Mouse (Mus musculus) heart, embryonic 15.5 days (tissue): ENCODE data around the gene Il22ra1. TPM values are rescaled to one million over a fixed set of nuclear protein-coding genes. Genes with fewer than 3 reads are reported as not detected.
"Not testable (repeated sequence)": the region's sequence is repeated elsewhere in the genome, so short reads cannot be mapped to it uniquely, and the experiment has no call there.

Source experiments
- ATAC-seq: fragments of 200-750 bp; cut with Nextera tagmentation; replicated peaks from 2 replicates; pipeline ENCODE4 v1.8.0; 2017; ENCODE audit warnings: low read depth, moderate TSS enrichment; ENCODE audit not compliant: insufficient number of reproducible peaks, insufficient read depth, low FRiP score
- H3K27ac ChIP-seq: fragments of 300-500 bp; sonication (generic); 2 replicates; pipeline ENCODE4 v1.5.1; 2015; ENCODE audit warnings: mild to moderate bottlenecking, inconsistent platforms
- H3K27me3 ChIP-seq: fragments of 300-500 bp; sonication (generic); 2 replicates; pipeline ENCODE4 v1.6.1; 2015; ENCODE audit warnings: inconsistent platforms
- H3K36me3 ChIP-seq: fragments of 300-500 bp; sonication (generic); 2 replicates; pipeline ENCODE4 v1.6.1; 2015; ENCODE audit warnings: mild to moderate bottlenecking, inconsistent platforms
- H3K4me1 ChIP-seq: fragments of 300-500 bp; sonication (generic); replicated peaks from 2 replicates; pipeline ENCODE4 v1.6.1; 2015; ENCODE audit warnings: inconsistent platforms
- H3K4me2 ChIP-seq: fragments of 300-500 bp; sonication (generic); 2 replicates; pipeline ENCODE4 v1.6.1; 2015; ENCODE audit warnings: inconsistent platforms, mild to moderate bottlenecking, moderate library complexity
- H3K4me3 ChIP-seq: fragments of 300-500 bp; sonication (generic); 2 replicates; pipeline ENCODE4 v1.5.1; 2015; ENCODE audit warnings: mild to moderate bottlenecking, inconsistent platforms
- H3K9ac ChIP-seq: fragments of 300-500 bp; sonication (generic); 2 replicates; pipeline ENCODE4 v1.6.1; 2015; ENCODE audit warnings: mild to moderate bottlenecking, inconsistent platforms
- H3K9me3 ChIP-seq: fragments of 300-500 bp; sonication (generic); replicated peaks from 2 replicates; pipeline ENCODE4 v1.6.1; 2016; ENCODE audit warnings: inconsistent platforms
- WGBS: fragments of 180-500 bp; shearing (Covaris S2); methylation state at CpG from one replicate; pipeline ENCODE4 v1.1.7; 2015; ENCODE audit warnings: mixed read lengths; 5-methylcytosine and 5-hydroxymethylcytosine counted together
- polyA plus RNA-seq: library from polyadenylated mRNA; unstranded; fragments of >200 nt; fragmentation: Nextera tagmentation; extraction: Ambion mirVana; gene quantifications from 2 replicates; pipeline ENCODE4 v1.2.1, GENCODE M21; 2015

Gene Il22ra1
- polyA plus RNA-seq, 1 experiment from 2014 or later = 0.06 TPM

GRCm38 (mm10) chr4:135703497-135703896 is 24.5 kb upstream of the Il22ra1 start:
- no peaks in the 10 kb centered on the region for H3K4me1 ChIP-seq
- WGBS = 67% methylated on average over 13 of the region's 13 CpGs

GRCm38 (mm10) chr4:135704016-135704415 is 24.0 kb upstream of the Il22ra1 start:
- Histone ChIP-seq H3K27ac (no peak overlapping the region), H3K27me3 (peaks cover 2% of the 10 kb centered on the region), H3K4me2 (no peak overlapping the region), H3K9me3 (no peaks in the 10 kb centered on the region), H3K4me1 (no peaks in the 10 kb centered on the region), H3K36me3 (no peaks in the 10 kb centered on the region), H3K9ac (no peak overlapping the region), H3K4me3 (no peak overlapping the region)
- 42% methylated on average over 6 of the region's 6 CpGs for WGBS
- ATAC-seq = no peak

More at GRCm38 (mm10) chr4:135703497-135703896, 24.5 kb upstream of the Il22ra1 start:
- Histone ChIP-seq H3K27me3 (peaks cover 2% of the 10 kb centered on the region), H3K27ac (no peak overlapping the region), H3K9ac (no peak overlapping the region), H3K9me3 (no peaks in the 10 kb centered on the region), H3K36me3 (no peaks in the 10 kb centered on the region), H3K4me2 (no peak overlapping the region), H3K4me3 (no peak overlapping the region)
- no peak for ATAC-seq

GRCm38 (mm10) chr4:135706045-135706444 is 21.9 kb upstream of the Il22ra1 start:
- Histone ChIP-seq H3K4me3 (no peak overlapping the region), H3K9me3 (no peaks in the 10 kb centered on the region), H3K4me2 (no peak overlapping the region), H3K4me1 (no peaks in the 10 kb centered on the region), H3K27me3 (peaks cover 2% of the 10 kb centered on the region; the same call in 1 of the 2 replicates), H3K27ac (no peak overlapping the region), H3K9ac (no peak overlapping the region), H3K36me3 (no peaks in the 10 kb centered on the region)
- no peak for ATAC-seq
- 75% methylated on average over 6 of the region's 6 CpGs for WGBS

- Histone ChIP-seq H3K4me3 (peak overlapping the region; percentile 27; the same call in 1 of the 2 replicates), H3K27me3 (peaks cover under 1% of the 10 kb centered on the region; the same call in 1 of the 2 replicates), H3K9me3 (no peaks in the 10 kb centered on the region), H3K27ac (no peak overlapping the region), H3K36me3 (no peaks in the 10 kb centered on the region), H3K9ac (no peak overlapping the region), H3K4me2 (peak overlapping the region; percentile 59), H3K4me1 (no peaks in the 10 kb centered on the region)
- WGBS = 5% methylated on average over 8 of the region's 8 CpGs
- no peak; the same call in 1 of the 2 replicates for ATAC-seq
Measured at GRCm38 (mm10) chr4:135709072-135709564, 18.9 kb upstream of the Il22ra1 start.

- Histone ChIP-seq H3K27ac (no peak overlapping the region), H3K27me3 (no peaks in the 10 kb centered on the region; the same call in 1 of the 2 replicates), H3K4me1 (no peaks in the 10 kb centered on the region), H3K36me3 (no peaks in the 10 kb centered on the region), H3K4me3 (no peak overlapping the region), H3K9ac (no peak overlapping the region), H3K4me2 (no peak overlapping the region), H3K9me3 (no peaks in the 10 kb centered on the region)
- 70% methylated on average over 11 of the region's 11 CpGs for WGBS
- ATAC-seq = no peak
Measured at GRCm38 (mm10) chr4:135709621-135710020, 18.4 kb upstream of the Il22ra1 start.

GRCm38 (mm10) chr4:135710392-135710791 is 17.6 kb upstream of the Il22ra1 start:
- Histone ChIP-seq H3K4me3 (no peak overlapping the region), H3K4me1 (no peaks in the 10 kb centered on the region), H3K27ac (no peak overlapping the region), H3K9me3 (no peaks in the 10 kb centered on the region), H3K36me3 (no peaks in the 10 kb centered on the region), H3K4me2 (no peak overlapping the region), H3K27me3 (no peaks in the 10 kb centered on the region; the same call in 1 of the 2 replicates), H3K9ac (no peak overlapping the region)
- 38% methylated on average over 3 of the region's 3 CpGs for WGBS
- no peak for ATAC-seq

- Histone ChIP-seq H3K4me1 (no peaks in the 10 kb centered on the region), H3K4me2 (no peak overlapping the region), H3K27ac (no peak overlapping the region), H3K36me3 (no peaks in the 10 kb centered on the region), H3K4me3 (no peak overlapping the region), H3K9ac (no peak overlapping the region), H3K27me3 (no peaks in the 10 kb centered on the region), H3K9me3 (no peaks in the 10 kb centered on the region)
- ATAC-seq = no peak
- 62% methylated on average over 8 of the region's 8 CpGs for WGBS
Measured at GRCm38 (mm10) chr4:135714776-135715175, 13.2 kb upstream of the Il22ra1 start.

- H3K4me1 ChIP-seq, H3K27me3 ChIP-seq, H3K4me3 ChIP-seq, ATAC-seq, H3K9me3 ChIP-seq, H3K4me2 ChIP-seq, H3K9ac ChIP-seq, H3K36me3 ChIP-seq, H3K27ac ChIP-seq: not testable (repeated sequence)
- 94% methylated on average over 11 of the region's 11 CpGs for WGBS
Measured at GRCm38 (mm10) chr4:135716438-135716837, 11.5 kb upstream of the Il22ra1 start.

- Histone ChIP-seq H3K9ac (no peak overlapping the region), H3K27ac (no peak overlapping the region), H3K4me1 (peaks cover 7% of the 10 kb centered on the region), H3K4me3 (no peak overlapping the region), H3K27me3 (peaks cover 3% of the 10 kb centered on the region; the same call in 1 of the 2 replicates), H3K36me3 (no peaks in the 10 kb centered on the region), H3K9me3 (no peaks in the 10 kb centered on the region), H3K4me2 (no peak overlapping the region)
- 70% methylated on average over 17 of the region's 17 CpGs for WGBS
- ATAC-seq = no peak
Measured at GRCm38 (mm10) chr4:135722540-135723290, 5.3 kb upstream of the Il22ra1 start.

- H3K36me3 ChIP-seq = no peaks in the 10 kb centered on the region
- no peak overlapping the region for H3K4me3 ChIP-seq
- no peak for ATAC-seq
- H3K27me3 ChIP-seq = peaks cover 6% of the 10 kb centered on the region; the same call in 1 of the 2 replicates
- H3K27ac ChIP-seq = no peak overlapping the region
- peaks cover 17% of the 10 kb centered on the region for H3K4me1 ChIP-seq
- H3K9ac ChIP-seq = no peak overlapping the region
- 60% methylated on average over 11 of the region's 11 CpGs for WGBS
- H3K4me2 ChIP-seq = no peak overlapping the region
- H3K9me3 ChIP-seq = no peaks in the 10 kb centered on the region
Measured at GRCm38 (mm10) chr4:135726416-135726815, 1.6 kb upstream of the Il22ra1 start.

- Histone ChIP-seq H3K27ac (no peak overlapping the region), H3K4me1 (peaks cover 17% of the 10 kb centered on the region), H3K4me3 (no peak overlapping the region), H3K27me3 (peaks cover 9% of the 10 kb centered on the region; the same call in 1 of the 2 replicates), H3K4me2 (no peak overlapping the region), H3K9ac (no peak overlapping the region), H3K9me3 (0 out of 2 replicates have a peak, but pooled peaks cover 4% of the 10 kb centered on the region), H3K36me3 (no peaks in the 10 kb centered on the region)
- WGBS = 82% methylated on average over 9 of the region's 9 CpGs
- ATAC-seq = no peak
Measured at GRCm38 (mm10) chr4:135730204-135730603, 2.2 kb downstream of the Il22ra1 start.
